Mouse (Mus musculus): ENCODE data around the gene Tango6. TPM values are rescaled to one million over a fixed set of nuclear protein-coding genes. Genes with fewer than 3 reads are reported as not detected.

Tango6 gene
- total and polyA plus RNA-seq, 2 experiments from 2014 or later, result 4.0 to 7.1 TPM

GRCm38 (mm10) chr8:106887336-106888189 is 204.7 kb downstream of the Tango6 start:
- peak; percentile 93 for TF ChIP-seq CTCF (IDR thresholded peaks at IDR 0.05; ENCODE audit: low read depth)
- Histone ChIP-seq H3K36me3 (ENCODE audit: insufficient read depth, low read length) (peaks cover 20% of the 10 kb centered on the region), H3K4me2 (ENCODE audit: low read depth, low read length) (no peak overlapping the region), H3K27me3 (ENCODE audit: insufficient read depth, low read length) (no peaks in the 10 kb centered on the region), H3K9ac (replicated peaks; ENCODE audit: low read length) (no peak overlapping the region), H3K4me3 (ENCODE audit: low read length) (no peak overlapping the region), H3K4me1 (ENCODE audit: insufficient read depth, low read length) (no peaks in the 10 kb centered on the region), H3K9me3 (ENCODE audit: low read length) (no peaks in the 10 kb centered on the region), H3K27ac (no peak overlapping the region)
- peak; percentile 93 for DNase-seq (ENCODE audit: low spot score)
- WGBS, result 38% methylated on average over 5 of the region's 5 CpGs
- ATAC-seq, result peak; percentile 80

DNA sequence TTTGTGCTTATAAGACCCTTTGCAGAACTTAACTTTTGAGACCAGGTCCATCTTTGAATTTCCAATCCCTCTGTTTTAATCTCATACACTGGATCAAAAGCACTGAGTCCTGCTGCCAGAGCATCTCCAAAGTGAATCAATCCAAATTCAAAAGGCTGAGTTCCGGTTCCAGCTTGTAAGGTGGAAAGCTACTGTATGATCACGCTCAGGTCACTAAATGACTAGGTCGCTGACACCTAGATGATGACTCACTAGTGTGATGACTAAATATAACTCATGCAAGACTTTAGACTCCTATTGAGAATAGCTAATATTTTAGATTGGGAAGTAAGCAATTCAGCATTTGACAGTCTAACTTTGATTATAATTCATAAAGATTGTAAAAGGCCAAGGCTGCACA is 205.9 kb downstream of the Tango6 start:
- Histone ChIP-seq H3K9ac (replicated peaks; ENCODE audit: low read length) (no peak overlapping the region), H3K36me3 (ENCODE audit: insufficient read depth, low read length) (peaks cover 15% of the 10 kb centered on the region), H3K4me2 (ENCODE audit: low read depth, low read length) (no peak overlapping the region), H3K4me3 (ENCODE audit: low read length) (no peak overlapping the region), H3K9me3 (ENCODE audit: low read length) (no peaks in the 10 kb centered on the region), H3K27me3 (ENCODE audit: insufficient read depth, low read length) (no peaks in the 10 kb centered on the region), H3K27ac (no peak overlapping the region), H3K4me1 (ENCODE audit: insufficient read depth, low read length) (no peaks in the 10 kb centered on the region)
- DNase-seq (ENCODE audit: low spot score) (no peak), ATAC-seq (no peak)
- no peak for TF ChIP-seq CTCF (IDR thresholded peaks at IDR 0.05; ENCODE audit: low read depth)
- WGBS, result 90% methylated on average over 3 of the region's 3 CpGs

DNA sequence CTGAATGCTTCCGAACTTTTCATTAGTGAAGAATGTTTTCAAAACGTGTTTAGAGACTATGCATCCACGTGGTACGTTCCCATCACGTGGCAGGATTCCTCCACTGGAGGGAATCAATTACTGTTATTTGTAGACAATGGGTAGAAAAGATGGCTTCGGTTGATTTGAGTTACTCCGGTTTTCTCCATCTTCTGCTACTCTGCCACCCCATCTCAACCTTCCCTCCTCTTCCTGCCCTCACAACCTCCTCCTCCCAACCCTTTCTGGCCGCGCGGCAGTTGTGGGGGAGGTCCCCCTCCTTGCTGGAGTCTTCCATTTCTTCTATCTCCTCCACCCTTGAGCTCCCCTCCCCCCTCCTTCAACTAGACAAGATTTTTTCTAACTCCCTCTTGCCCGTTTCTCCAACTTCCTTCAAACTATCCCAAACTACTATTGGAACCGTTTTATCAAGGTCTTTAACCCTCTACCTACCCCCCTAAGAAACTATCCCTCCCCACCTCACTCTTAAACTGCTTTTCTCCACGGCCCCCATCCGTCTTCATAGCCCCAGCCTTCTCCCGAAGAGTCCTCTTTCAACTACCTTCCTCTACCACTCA is 209.4 kb downstream of the Tango6 start:
- WGBS, result under 1% methylated on average over 15 of the region's 15 CpGs
- no peaks in the 10 kb centered on the region for H3K9me3 ChIP-seq (ENCODE audit: low read length)
- peak overlapping the region; percentile 93 for H3K9ac ChIP-seq (replicated peaks; ENCODE audit: low read length)
- H3K4me3 ChIP-seq (ENCODE audit: low read length), result peak overlapping the region; percentile 91
- ATAC-seq (no peak), DNase-seq (ENCODE audit: low spot score) (peak; percentile 53)
- H3K4me1 ChIP-seq (ENCODE audit: insufficient read depth, low read length), result no peaks in the 10 kb centered on the region
- peak overlapping the region; percentile 93 for H3K27ac ChIP-seq
- H3K4me2 ChIP-seq (ENCODE audit: low read depth, low read length), result peak overlapping the region; percentile 90
- no peak for TF ChIP-seq CTCF (IDR thresholded peaks at IDR 0.05; ENCODE audit: low read depth)
- H3K36me3 ChIP-seq (ENCODE audit: insufficient read depth, low read length), result no peaks in the 10 kb centered on the region; the same call in 1 of the 2 replicates
- no peaks in the 10 kb centered on the region for H3K27me3 ChIP-seq (ENCODE audit: insufficient read depth, low read length)

GRCm38 (mm10) chr8:106892806-106893451 is 210.1 kb downstream of the Tango6 start:
- 2% methylated on average over 56 of the region's 57 CpGs for WGBS
- Histone ChIP-seq H3K27me3 (ENCODE audit: insufficient read depth, low read length) (no peaks in the 10 kb centered on the region), H3K4me2 (ENCODE audit: low read depth, low read length) (peak overlapping the region; percentile 90), H3K9me3 (ENCODE audit: low read length) (no peaks in the 10 kb centered on the region), H3K9ac (replicated peaks; ENCODE audit: low read length) (peak overlapping the region; percentile 93), H3K27ac (peak overlapping the region; percentile 93), H3K36me3 (ENCODE audit: insufficient read depth, low read length) (peaks cover 1% of the 10 kb centered on the region; the same call in 1 of the 2 replicates), H3K4me3 (ENCODE audit: low read length) (peak overlapping the region; percentile 91), H3K4me1 (ENCODE audit: insufficient read depth, low read length) (no peaks in the 10 kb centered on the region)
- no peak for TF ChIP-seq CTCF (IDR thresholded peaks at IDR 0.05; ENCODE audit: low read depth)
- DNase-seq (ENCODE audit: low spot score), result no peak
- ATAC-seq, result peak; percentile 87

DNA sequence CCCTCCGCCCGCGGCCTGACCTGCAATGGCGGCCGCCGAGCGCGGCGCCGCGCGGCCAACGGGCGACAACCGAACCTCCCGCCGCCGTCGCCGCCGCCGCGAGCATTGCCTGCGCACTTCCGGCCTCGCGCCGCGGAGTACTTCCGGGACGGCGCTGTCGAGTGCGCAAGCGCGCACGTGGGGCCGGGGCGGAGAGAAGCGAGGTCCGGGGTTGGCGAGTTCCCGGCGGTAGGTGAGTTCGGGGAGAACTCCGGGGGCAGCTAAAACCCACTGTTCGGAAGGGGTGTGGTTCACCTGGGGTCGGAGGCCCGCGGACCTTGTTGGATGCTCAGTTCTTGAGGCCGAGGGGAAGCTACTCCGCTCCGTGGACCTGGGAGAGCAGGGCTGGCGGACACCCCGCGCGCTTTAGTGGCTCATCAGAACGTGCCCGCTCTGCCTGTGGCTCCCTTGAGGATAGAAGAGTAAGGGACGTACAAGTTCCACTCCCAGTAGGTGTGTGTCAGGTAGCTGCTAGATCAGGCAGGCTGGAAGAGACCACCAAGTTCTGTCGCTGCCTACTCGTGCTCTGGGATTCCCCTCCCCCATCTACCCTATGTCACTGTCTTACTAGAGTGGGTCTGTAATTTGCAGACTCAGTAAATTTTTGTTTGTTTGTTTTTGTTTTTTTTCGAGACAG is 210.8 kb downstream of the Tango6 start, which contains the start of gene Utp4:
Gene Utp4 (plus strand): TSS at position 156 of the 676 bp plus-strand sequence.
- H3K36me3 ChIP-seq (ENCODE audit: insufficient read depth, low read length), result peaks cover 4% of the 10 kb centered on the region; the same call in 1 of the 2 replicates
- H3K27ac ChIP-seq, result peak within 1 kb of the TSS; percentile 93
- H3K4me3 ChIP-seq (ENCODE audit: low read length), result peak within 1 kb of the TSS; percentile 91
- no peak for TF ChIP-seq CTCF (IDR thresholded peaks at IDR 0.05; ENCODE audit: low read depth)
- H3K4me1 ChIP-seq (ENCODE audit: insufficient read depth, low read length), result no peaks in the 10 kb centered on the region
- ATAC-seq, result peak; percentile 96
- under 1% methylated on average over 63 of the region's 63 CpGs for WGBS
- H3K4me2 ChIP-seq (ENCODE audit: low read depth, low read length), result peak within 1 kb of the TSS; percentile 90
- peak; percentile 95 for DNase-seq (ENCODE audit: low spot score)
- H3K27me3 ChIP-seq (ENCODE audit: insufficient read depth, low read length), result no peaks in the 10 kb centered on the region
- H3K9me3 ChIP-seq (ENCODE audit: low read length), result no peaks in the 10 kb centered on the region
- peak within 1 kb of the TSS; percentile 93 for H3K9ac ChIP-seq (replicated peaks; ENCODE audit: low read length)

DNA sequence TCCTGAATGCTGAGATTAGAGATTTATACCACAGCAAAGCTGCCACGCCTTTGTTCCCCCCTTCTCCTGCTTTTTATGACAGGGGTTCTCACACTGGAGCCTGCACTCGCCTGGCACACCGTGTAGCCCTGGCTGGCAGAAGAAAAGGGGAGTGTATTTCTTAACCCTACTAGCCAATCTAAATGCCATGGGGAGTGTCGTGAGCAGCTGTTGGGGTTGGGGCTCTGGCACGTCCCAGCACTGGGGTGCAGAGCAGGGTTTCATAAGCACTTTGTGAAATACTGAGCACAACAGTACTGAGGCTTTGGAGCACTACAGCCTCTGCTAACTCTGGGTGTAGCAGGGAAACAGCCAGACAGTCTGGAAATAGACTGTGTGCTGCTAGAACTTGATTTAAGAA is 216.6 kb downstream of the Tango6 start:
- H3K36me3 ChIP-seq (ENCODE audit: insufficient read depth, low read length), result peaks cover 50% of the 10 kb centered on the region
- WGBS, result 93% methylated on average over 5 of the region's 5 CpGs

More for the DNA sequence above, 216.6 kb downstream of the Tango6 start:
- DNase-seq (ENCODE audit: low spot score) (no peak), ATAC-seq (no peak)
- Histone ChIP-seq H3K4me2 (ENCODE audit: low read depth, low read length) (no peak overlapping the region), H3K9me3 (ENCODE audit: low read length) (no peaks in the 10 kb centered on the region), H3K4me1 (ENCODE audit: insufficient read depth, low read length) (no peaks in the 10 kb centered on the region), H3K4me3 (ENCODE audit: low read length) (no peak overlapping the region), H3K27ac (no peak overlapping the region), H3K27me3 (ENCODE audit: insufficient read depth, low read length) (no peaks in the 10 kb centered on the region), H3K9ac (replicated peaks; ENCODE audit: low read length) (no peak overlapping the region)
- no peak for TF ChIP-seq CTCF (IDR thresholded peaks at IDR 0.05; ENCODE audit: low read depth)

Other genes starting within 250 kb of the Tango6 start
- gene 6030452D12Rik, start 182.5 kb upstream of the Tango6 start, total RNA-seq (2014; rRNA removed), result not detected in 2 replicates
- gene 6030452D12Rik, start 182.5 kb upstream of the Tango6 start, polyA plus RNA-seq (2015; fragmentation: Nextera tagmentation; extraction: Ambion mirVana), result not detected in 2 replicates
- gene Cdh3, start 172.2 kb upstream of the Tango6 start, total RNA-seq (2014; rRNA removed), result 6.7 and 7.0 TPM in 2 replicates
- 3.6 and 4.9 TPM in 2 replicates for gene Cdh3, start 172.2 kb upstream of the Tango6 start, polyA plus RNA-seq (2015; fragmentation: Nextera tagmentation; extraction: Ambion mirVana)
- gene Gm10073, start 109.6 kb upstream of the Tango6 start, total RNA-seq (2014; rRNA removed), result 59.5 and 82.5 TPM in 2 replicates
- gene Gm10073, start 109.6 kb upstream of the Tango6 start, polyA plus RNA-seq (2015; fragmentation: Nextera tagmentation; extraction: Ambion mirVana), result 4.2 and 6.1 TPM in 2 replicates
- 5.6 and 6.7 TPM in 2 replicates for gene Cdh1, start 79.7 kb upstream of the Tango6 start, total RNA-seq (2014; rRNA removed)
- 6.6 and 6.7 TPM in 2 replicates for gene Cdh1, start 79.7 kb upstream of the Tango6 start, polyA plus RNA-seq (2015; fragmentation: Nextera tagmentation; extraction: Ambion mirVana)
- gene Has3, start 187.2 kb downstream of the Tango6 start, total RNA-seq (2014; rRNA removed), result 20.0 and 21.0 TPM in 2 replicates
- 0.63 and 1.2 TPM in 2 replicates for gene Has3, start 187.2 kb downstream of the Tango6 start, polyA plus RNA-seq (2015; fragmentation: Nextera tagmentation; extraction: Ambion mirVana)
- 21.1 and 25.5 TPM in 2 replicates for gene Utp4, start 210.6 kb downstream of the Tango6 start, total RNA-seq (2014; rRNA removed)
- 28.7 and 29.5 TPM in 2 replicates for gene Utp4, start 210.6 kb downstream of the Tango6 start, polyA plus RNA-seq (2015; fragmentation: Nextera tagmentation; extraction: Ambion mirVana)

All from hindbrain, postnatal 0 days (tissue).